Mouse (Mus musculus): ENCODE measurements around the gene Eya3.

DNA sequence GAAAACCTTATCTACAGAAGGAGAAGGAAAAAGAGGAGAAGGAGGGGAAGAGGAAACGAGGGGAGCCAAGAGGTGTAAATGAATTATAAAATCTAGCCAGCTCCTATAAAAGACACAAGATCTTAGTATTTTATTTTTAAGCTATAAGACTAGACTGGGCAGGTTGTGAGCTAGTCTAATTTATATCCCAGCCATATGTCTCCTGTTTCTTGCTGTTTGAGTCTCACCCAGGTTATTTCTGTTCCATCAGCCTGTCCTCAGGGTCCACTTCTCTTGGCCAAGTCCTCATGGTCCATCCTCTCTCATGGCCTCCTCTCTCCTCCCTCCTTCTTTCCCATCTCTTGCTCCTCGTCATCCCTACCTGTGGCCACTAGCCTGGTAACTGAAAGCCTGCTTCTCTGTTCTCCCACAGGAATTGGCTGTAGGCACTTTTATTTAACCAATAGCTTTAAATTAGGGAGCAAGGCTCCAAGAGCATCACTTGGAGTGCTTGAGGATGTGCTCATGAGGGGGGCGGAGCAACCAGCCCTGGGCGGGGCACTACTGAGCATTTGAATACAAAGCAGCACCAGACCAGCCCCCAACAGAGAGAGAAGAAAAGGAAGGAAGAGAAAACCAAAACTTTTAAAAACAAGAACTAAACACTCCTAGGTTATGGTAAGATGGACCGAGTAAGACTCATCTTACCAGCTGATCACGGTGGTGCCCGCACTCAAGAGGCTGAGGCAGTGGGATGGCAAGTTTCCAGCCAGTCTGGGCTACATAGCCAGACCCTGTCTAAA, 17.3 kb upstream of the Eya3 start:
- TF ChIP-seq CTCF (IDR thresholded peaks at IDR 0.05; ENCODE audit: control insufficient read depth, insufficient read depth, low read length) (no peak), POLR2A (IDR thresholded peaks at IDR 0.05; ENCODE audit: borderline replicate concordance, control insufficient read depth, low read depth, low read length) (no peak)
